Mouse (Mus musculus) lung, postnatal 0 days (tissue): ENCODE data around the gene Fam241a.

Experiments
- CTCF ChIP-seq: IDR thresholded peaks from 2 replicates; pipeline ENCODE4 v1.5.1; 2016; ENCODE audit warnings: antibody characterized with exemption, mild to moderate bottlenecking
- EP300 ChIP-seq: IDR thresholded peaks from 2 replicates; pipeline ENCODE4 v1.6.1; 2016; ENCODE audit warnings: antibody characterized with exemption, mild to moderate bottlenecking, control low read depth

GRCm38 (mm10) chr3:127861340-127861739 lies 34.8 kb downstream of the Fam241a start:
- TF ChIP-seq CTCF (no peak), EP300 (no peak)
